Mouse (Mus musculus): Measurements from ENCODE around the gene Begain.

DNA sequence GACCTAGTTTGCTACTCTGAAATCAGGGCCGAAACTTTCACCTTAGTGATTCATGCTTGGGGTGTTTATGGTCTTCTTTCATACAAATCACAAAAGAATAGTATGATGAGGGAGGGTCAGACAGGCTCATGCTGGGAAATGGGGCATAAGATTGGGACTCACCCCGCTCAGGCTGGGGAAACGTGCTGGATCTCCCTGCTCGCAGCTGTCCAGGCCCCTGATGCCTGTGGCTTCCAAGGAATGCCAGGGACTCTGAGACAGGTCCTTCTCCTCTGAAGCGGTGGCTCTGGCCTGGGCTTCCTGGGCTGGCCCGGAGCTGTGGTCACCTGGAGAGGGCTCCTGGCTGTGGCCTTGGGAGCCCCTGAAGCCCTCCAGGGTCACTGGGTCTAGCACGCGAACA lies 9.4 kb downstream of the Begain start:
- TF ChIP-seq CTCF (IDR thresholded peaks at IDR 0.05) (no peak), POLR2A (IDR thresholded peaks at IDR 0.05; ENCODE audit: insufficient read depth, low read depth, low read length) (no peak), EP300 (IDR thresholded peaks at IDR 0.05; ENCODE audit: insufficient read depth, low read depth, low read length) (no peak)
